Comparison of ENCODE assay signal across 22 mouse cellular contexts in genomic region chr13:47480159-47480558, GRCm38 (mm10).
DNase-seq lines count a peak whose midpoint lies in the region; ATAC-seq and TF ChIP-seq lines count a peak whose summit lies in the region.
"Had no signal": no experiment of that assay in that cellular context is flagged by ENCODE, and none has a peak within 500 bp of the region (broad histone marks: within the 10 kb centered on the region; RNA-seq: fewer than 3 reads in every experiment).

No protein-coding gene starts in this region.

- no peaks in the 10 kb centered on the region for H3K27me3 ChIP-seq in lung, embryonic 14.5 days (ENCODE audit: insufficient read depth, low read length)
- H3K27me3 ChIP-seq in lung, postnatal 0 days (replicated peaks; ENCODE audit: insufficient read depth, low read length), result no peaks in the 10 kb centered on the region
- H3K27me3 ChIP-seq: embryonic facial prominence, embryonic 13.5 days; forebrain, embryonic 12.5 days; heart, embryonic 15.5 days had no signal

- no peaks in the 10 kb centered on the region for H3K36me3 ChIP-seq in lung, embryonic 14.5 days (ENCODE audit: insufficient read depth)
- no peaks in the 10 kb centered on the region for H3K36me3 ChIP-seq in lung, postnatal 0 days (ENCODE audit: insufficient read depth, low read length)
- H3K36me3 ChIP-seq: embryonic facial prominence, embryonic 13.5 days; forebrain, embryonic 12.5 days; heart, embryonic 15.5 days had no signal

- no peak; the same call in 1 of the 2 replicates for ATAC-seq in lung, embryonic 14.5 days (ENCODE audit: insufficient read depth)
- ATAC-seq in lung, postnatal 0 days, result peak; percentile 94
- ATAC-seq: CD4-positive, CD25-positive, alpha-beta regulatory T cell, adult 4 months; forebrain, postnatal 0 days had no signal

- no peaks in the 10 kb centered on the region for H3K9me3 ChIP-seq in lung, embryonic 14.5 days (ENCODE audit: low read depth, low read length)
- no peaks in the 10 kb centered on the region for H3K9me3 ChIP-seq in lung, postnatal 0 days (ENCODE audit: low read length)
- H3K9me3 ChIP-seq: embryonic facial prominence, embryonic 13.5 days; forebrain, embryonic 12.5 days; heart, embryonic 15.5 days had no signal

- no peak overlapping the region for H3K4me3 ChIP-seq in lung, embryonic 14.5 days (ENCODE audit: low read depth, low read length)
- no peak overlapping the region for H3K4me3 ChIP-seq in lung, postnatal 0 days (ENCODE audit: low read depth, low read length)
- H3K4me3 ChIP-seq: embryonic facial prominence, embryonic 13.5 days; forebrain, embryonic 12.5 days; heart, embryonic 15.5 days had no signal

- TF ChIP-seq CTCF in lung, embryonic 14.5 days (IDR thresholded peaks at IDR 0.05; ENCODE audit: low read depth), result no peak
- no peak for TF ChIP-seq CTCF in lung, postnatal 0 days (IDR thresholded peaks at IDR 0.05)

- no peak overlapping the region for H3K4me2 ChIP-seq in lung, embryonic 14.5 days
- no peak overlapping the region for H3K4me2 ChIP-seq in lung, postnatal 0 days (replicated peaks; ENCODE audit: low read depth, low read length)
- H3K4me2 ChIP-seq: embryonic facial prominence, embryonic 13.5 days; forebrain, embryonic 12.5 days; heart, embryonic 11.5 days; heart, embryonic 15.5 days; hindbrain, embryonic 14.5 days had no signal

- WGBS in lung, embryonic 14.5 days, result 50% methylated on average over 10 of the region's 10 CpGs
- WGBS in lung, postnatal 0 days, result 34% methylated on average over 10 of the region's 10 CpGs

- no peak overlapping the region for H3K9ac ChIP-seq in lung, embryonic 14.5 days
- no peak overlapping the region for H3K9ac ChIP-seq in lung, postnatal 0 days (replicated peaks; ENCODE audit: low read depth)
- H3K9ac ChIP-seq: embryonic facial prominence, embryonic 13.5 days; forebrain, embryonic 12.5 days; forebrain, postnatal 0 days; heart, embryonic 15.5 days; hindbrain, embryonic 14.5 days had no signal

- peak; percentile 80 for TF ChIP-seq EP300 in lung, postnatal 0 days (IDR thresholded peaks at IDR 0.05)

- DNase-seq in lung, embryonic 14.5 days, result peak; percentile 30
- DNase-seq in lung, postnatal 14 days, result no peak
- DNase-seq in ES-CJ7 (ENCODE audit: low read depth, low spot score), result peak; percentile 20
- peak; percentile 73 for DNase-seq in lung, postnatal 0 days (ENCODE audit: low spot score)
- DNase-seq in lung, postnatal 4 days, result peak; percentile 12 to 46
- DNase-seq in gastrocnemius, postnatal 4 days (ENCODE audit: low spot score in 2 of 2), result no peak
- DNase-seq in heart, adult 8-10 months (ENCODE audit: low spot score), result no peak
- DNase-seq: adrenal gland, postnatal 10 days; B cell, adult 2 months; cerebellum, adult 11-12 months; cerebellum, adult 9-10 months; cerebellum, postnatal 25 days; forebrain, postnatal 0 days; gastrocnemius, postnatal 25 days; heart, adult 11 months; heart, postnatal 14 days had no signal

- H3K4me1 ChIP-seq in lung, embryonic 14.5 days (ENCODE audit: insufficient read depth), result no peaks in the 10 kb centered on the region
- H3K4me1 ChIP-seq in lung, postnatal 0 days (ENCODE audit: insufficient read depth, low read depth, low read length), result no peaks in the 10 kb centered on the region
- H3K4me1 ChIP-seq: heart, embryonic 15.5 days had no signal

- no peak overlapping the region; the same call in 1 of the 2 replicates for H3K27ac ChIP-seq in lung, embryonic 14.5 days (ENCODE audit: low read depth)
- H3K27ac ChIP-seq in lung, postnatal 0 days (ENCODE audit: low read length), result no peak overlapping the region
- H3K27ac ChIP-seq: embryonic facial prominence, embryonic 13.5 days; forebrain, embryonic 12.5 days; heart, embryonic 15.5 days; hindbrain, embryonic 14.5 days had no signal

Comparison
In these comparisons a context has a peak if more than half of its experiments do, and no peak if none do; other contexts are left out.
1. DNase-seq: peak in lung, embryonic 14.5 days (single experiment), ES-CJ7 (single experiment), lung, postnatal 0 days (single experiment) and lung, postnatal 4 days (2 of 2); none in lung, postnatal 14 days (single experiment), gastrocnemius, postnatal 4 days (0 of 2) and heart, adult 8-10 months (single experiment).